Mouse (Mus musculus): ENCODE measurements at regions not wholly inside any gene's neighbourhood (a gene's known extent, or its start where the extent isn't known, plus 50 kb on each side); places are given as distances from the start of the nearest gene placed in this dataset.

GRCm38 (mm10) chr7:67462591-67462990, 89.9 kb upstream of the Mef2a start:
- peak in 1 of 2 experiments; percentile 54 for DNase-seq
- intact Hi-C loops (cut with DNase I), result loop anchor here (2.0 kb wide), 1 partner anchor 42 kb away; no protein-coding TSS in a partner anchor

- peak; percentile 86 to 91 for DNase-seq
- intact Hi-C loops (cut with DNase I), result loop anchor here (2.0 kb wide), 2 partner anchors 41 to 89 kb away; partner anchors contain the start of gene Mef2a
These were observed 88.9 kb upstream of the Mef2a start for GRCm38 (mm10) chr7:67461333-67462255.

GRCm38 (mm10) chr7:67459810-67460209, 87.2 kb upstream of the Mef2a start:
- intact Hi-C loops (cut with DNase I), result loop anchor here (2.0 kb wide), 1 partner anchor 87 kb away; the partner anchor contains the start of gene Mef2a

GRCm38 (mm10) chr7:67459209-67459608, 86.6 kb upstream of the Mef2a start:
- intact Hi-C loops (cut with DNase I), result no loop called here
- no peak for DNase-seq

More at GRCm38 (mm10) chr7:67459810-67460209, 87.2 kb upstream of the Mef2a start:
- peak; percentile 51 to 72 for DNase-seq

GRCm38 (mm10) chr7:67458640-67459039, 86.0 kb upstream of the Mef2a start:
- intact Hi-C loops (cut with DNase I), result no loop called here
- no peak for DNase-seq

- intact Hi-C loops (cut with DNase I), result no loop called here
- no peak for DNase-seq
These were observed 85.2 kb upstream of the Mef2a start for GRCm38 (mm10) chr7:67457898-67458297.

GRCm38 (mm10) chr7:67456015-67456414, 83.4 kb upstream of the Mef2a start:
- DNase-seq, result no peak
- intact Hi-C loops (cut with DNase I), result no loop called here

GRCm38 (mm10) chr7:67454458-67454857, 81.8 kb upstream of the Mef2a start:
- intact Hi-C loops (cut with DNase I), result no loop called here

GRCm38 (mm10) chr7:67451157-67451793, 78.6 kb upstream of the Mef2a start:
- peak; percentile 60 to 64 for DNase-seq
- intact Hi-C loops (cut with DNase I), result loop anchor here (2.0 kb wide), 2 partner anchors 30 to 78 kb away; partner anchors contain the start of gene Mef2a

More at GRCm38 (mm10) chr7:67454458-67454857, 81.8 kb upstream of the Mef2a start:
- no peak for DNase-seq

GRCm38 (mm10) chr7:67446606-67447005, 73.9 kb upstream of the Mef2a start:
- DNase-seq, result peak in 1 of 2 experiments; percentile 56
- intact Hi-C loops (cut with DNase I), result no loop called here

GRCm38 (mm10) chr7:67445203-67446041, 72.8 kb upstream of the Mef2a start:
- DNase-seq, result no peak
- intact Hi-C loops (cut with DNase I), result loop anchor here (2.0 kb wide), 1 partner anchor 21 kb away; no protein-coding TSS in a partner anchor

- intact Hi-C loops (cut with DNase I), result loop anchor here (2.0 kb wide), 1 partner anchor 20 kb away; no protein-coding TSS in a partner anchor
- DNase-seq, result no peak
These were observed 71.9 kb upstream of the Mef2a start for GRCm38 (mm10) chr7:67444523-67444942.

- intact Hi-C loops (cut with DNase I), result loop anchor here (2.0 kb wide), 1 partner anchor 19 kb away; no protein-coding TSS in a partner anchor
These were observed 71.0 kb upstream of the Mef2a start for GRCm38 (mm10) chr7:67443666-67444065.

GRCm38 (mm10) chr7:67443001-67443555, 70.4 kb upstream of the Mef2a start:
- no peak for DNase-seq
- intact Hi-C loops (cut with DNase I), result no loop called here

More at GRCm38 (mm10) chr7:67443666-67444065, 71.0 kb upstream of the Mef2a start:
- no peak for DNase-seq

GRCm38 (mm10) chr7:67442284-67442683, 69.6 kb upstream of the Mef2a start:
- intact Hi-C loops (cut with DNase I), result no loop called here

GRCm38 (mm10) chr7:67440806-67441205, 68.1 kb upstream of the Mef2a start:
- intact Hi-C loops (cut with DNase I), result no loop called here
- no peak for DNase-seq

More at GRCm38 (mm10) chr7:67442284-67442683, 69.6 kb upstream of the Mef2a start:
- no peak for DNase-seq

- intact Hi-C loops (cut with DNase I), result no loop called here
- DNase-seq, result no peak
These were observed 64.8 kb upstream of the Mef2a start for GRCm38 (mm10) chr7:67437216-67438006.

- intact Hi-C loops (cut with DNase I), result no loop called here
- peak in 1 of 2 experiments; percentile 52 for DNase-seq
These were observed 63.1 kb upstream of the Mef2a start for GRCm38 (mm10) chr7:67435643-67436339.
